Mouse (Mus musculus): ENCODE data around the gene Trap1. TPM values are rescaled to one million over a fixed set of nuclear protein-coding genes. Genes with fewer than 3 reads are reported as not detected.
"Not testable (repeated sequence)": the region's sequence is repeated elsewhere in the genome, so short reads cannot be mapped to it uniquely, and the experiment has no call there.

The Trap1 gene
- total RNA-seq, 2 experiments from 2014 or later, result 102 to 117 TPM

- peak in 1 of 2 experiments; percentile 19 for DNase-seq
- intact Hi-C loops (cut with DNase I), result no loop called here
Observed at GRCm38 (mm10) chr16:4040206-4040605, 37.4 kb downstream of the Trap1 start.

GRCm38 (mm10) chr16:4037690-4038089 lies 39.9 kb downstream of the Trap1 start:
- DNase-seq, result no peak
- intact Hi-C loops (cut with DNase I), result no loop called here

- DNase-seq, result no peak
- intact Hi-C loops (cut with DNase I), result no loop called here
Observed at GRCm38 (mm10) chr16:4036807-4037206, 40.8 kb downstream of the Trap1 start, which contains the start of gene Dnase1. Dnase1 (plus strand) TSS chr16:4036942.

- DNase-seq, result no peak
Observed at GRCm38 (mm10) chr16:4035575-4035974, 42.1 kb downstream of the Trap1 start.

GRCm38 (mm10) chr16:4034476-4034875 lies 43.2 kb downstream of the Trap1 start:
- no peak for DNase-seq
- intact Hi-C loops (cut with DNase I), result no loop called here

More at GRCm38 (mm10) chr16:4035575-4035974, 42.1 kb downstream of the Trap1 start:
- intact Hi-C loops (cut with DNase I), result no loop called here

GRCm38 (mm10) chr16:4033971-4034370 lies 43.7 kb downstream of the Trap1 start:
- intact Hi-C loops (cut with DNase I), result no loop called here
- no peak for DNase-seq

GRCm38 (mm10) chr16:4032341-4032748 lies 45.3 kb downstream of the Trap1 start:
- no peak for DNase-seq

GRCm38 (mm10) chr16:4031441-4032274 lies 46.0 kb downstream of the Trap1 start:
- intact Hi-C loops (cut with DNase I), result no loop called here
- DNase-seq, result no peak

More at GRCm38 (mm10) chr16:4032341-4032748, 45.3 kb downstream of the Trap1 start:
- intact Hi-C loops (cut with DNase I), result no loop called here

- intact Hi-C loops (cut with DNase I), result no loop called here
Observed at GRCm38 (mm10) chr16:4030501-4030900, 47.1 kb downstream of the Trap1 start.

GRCm38 (mm10) chr16:4029371-4029841 lies 48.2 kb downstream of the Trap1 start:
- intact Hi-C loops (cut with DNase I), result no loop called here
- DNase-seq, result no peak

More at GRCm38 (mm10) chr16:4030501-4030900, 47.1 kb downstream of the Trap1 start:
- no peak for DNase-seq

GRCm38 (mm10) chr16:4027211-4027610 lies 50.4 kb downstream of the Trap1 start:
- DNase-seq, result no peak
- intact Hi-C loops (cut with DNase I), result no loop called here

- intact Hi-C loops (cut with DNase I), result no loop called here
- DNase-seq, result no peak
Observed at GRCm38 (mm10) chr16:4026672-4027071, 51.0 kb downstream of the Trap1 start.

GRCm38 (mm10) chr16:4022719-4023118 lies 54.9 kb downstream of the Trap1 start:
- intact Hi-C loops (cut with DNase I), result no loop called here
- no peak for DNase-seq

- no peak for DNase-seq
- intact Hi-C loops (cut with DNase I), result no loop called here
Observed at GRCm38 (mm10) chr16:4021241-4021640, 56.4 kb downstream of the Trap1 start.

- DNase-seq; intact Hi-C loops (cut with DNase I): not testable (repeated sequence)
Observed at GRCm38 (mm10) chr16:4017466-4017865, 60.2 kb downstream of the Trap1 start.

GRCm38 (mm10) chr16:4016786-4017185 lies 60.8 kb downstream of the Trap1 start:
- intact Hi-C loops (cut with DNase I); DNase-seq: not testable (repeated sequence)

GRCm38 (mm10) chr16:4014040-4014668 lies 63.5 kb downstream of the Trap1 start:
- DNase-seq, result no peak
- intact Hi-C loops (cut with DNase I), result no loop called here

GRCm38 (mm10) chr16:4012882-4013570 lies 64.6 kb downstream of the Trap1 start:
- DNase-seq, result no peak
- intact Hi-C loops (cut with DNase I), result no loop called here

GRCm38 (mm10) chr16:4003489-4004398 lies 73.9 kb downstream of the Trap1 start, which contains the start of gene Slx4:
Slx4 (minus strand) TSS chr16:4003770.
- peak; percentile 90 to 92 for DNase-seq
- intact Hi-C loops (cut with DNase I), result loop anchor here (5.0 kb wide), 1 partner anchor 156 kb away; the partner anchor contains the start of gene Zfp174
